Mouse (Mus musculus): ENCODE results near the gene Slc9a3. TPM values are rescaled to one million over a fixed set of nuclear protein-coding genes. Genes with fewer than 3 reads are reported as not detected.

The Slc9a3 gene
- polyA plus RNA-seq, 1 experiment, result 0.20 TPM

GRCm38 (mm10) chr13:74113626-74114191, 7.5 kb upstream of the Slc9a3 start:
- no peaks in the 10 kb centered on the region for H3K36me3 ChIP-seq (ENCODE audit: control insufficient read depth, insufficient read depth, low read length)
- no peak for TF ChIP-seq POLR2A (IDR thresholded peaks at IDR 0.05; ENCODE audit: control insufficient read depth, extremely low read depth, insufficient read depth, low read length, poor library complexity)
- TF ChIP-seq CTCF (IDR thresholded peaks at IDR 0.05; ENCODE audit: borderline replicate concordance, control insufficient read depth, extremely low read depth, insufficient read depth, low read length, poor library complexity), result no peak
- DNase-seq, result no peak
- H3K27ac ChIP-seq (ENCODE audit: control insufficient read depth, insufficient read depth, low read length), result no peak overlapping the region
- H3K4me1 ChIP-seq (replicated peaks; ENCODE audit: control insufficient read depth, insufficient read depth, low read length), result no peaks in the 10 kb centered on the region
- no peaks in the 10 kb centered on the region for H3K27me3 ChIP-seq (ENCODE audit: control insufficient read depth, insufficient read depth, low read length)
- H3K4me3 ChIP-seq (ENCODE audit: control insufficient read depth, insufficient read depth, low read length), result no peak overlapping the region
- 85% methylated on average over 6 of the region's 6 CpGs for WGBS

DNA sequence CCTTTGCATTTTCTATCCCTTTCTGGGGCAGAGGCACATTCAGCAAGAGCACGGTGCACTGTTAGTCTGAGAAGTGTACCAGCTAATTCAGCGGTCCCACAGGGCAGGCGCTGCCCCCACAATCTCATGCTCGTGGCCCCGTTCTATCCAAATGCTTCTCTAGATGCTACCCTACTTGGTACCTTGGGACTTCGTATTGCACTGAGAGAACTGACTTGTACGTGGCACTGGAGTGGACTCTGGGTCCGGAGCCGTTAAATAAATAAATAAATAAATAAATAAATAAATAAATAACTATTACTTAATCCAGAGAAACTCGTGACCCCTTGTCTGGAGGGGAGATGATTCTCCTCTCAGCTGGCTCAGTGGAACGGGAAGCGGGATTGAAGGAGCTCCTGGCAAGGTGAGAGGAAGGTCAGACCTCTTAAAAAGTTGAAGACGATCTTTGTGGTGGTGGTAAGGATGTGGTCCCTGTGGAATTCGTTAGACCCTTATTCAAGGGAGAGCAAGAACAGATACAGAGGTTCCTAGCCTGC, 606 bp downstream of the Slc9a3 start:
- H3K4me3 ChIP-seq (ENCODE audit: control insufficient read depth, insufficient read depth, low read length), result no peak overlapping the region
- 51% methylated on average over 14 of the region's 14 CpGs for WGBS
- H3K27ac ChIP-seq (ENCODE audit: control insufficient read depth, insufficient read depth, low read length), result no peak overlapping the region

GRCm38 (mm10) chr13:74122632-74123031, 1.4 kb downstream of the Slc9a3 start:
- Histone ChIP-seq H3K36me3 (ENCODE audit: control insufficient read depth, insufficient read depth, low read length) (no peaks in the 10 kb centered on the region), H3K4me1 (replicated peaks; ENCODE audit: control insufficient read depth, insufficient read depth, low read length) (no peaks in the 10 kb centered on the region), H3K27me3 (ENCODE audit: control insufficient read depth, insufficient read depth, low read length) (peaks cover 5% of the 10 kb centered on the region; the same call in 1 of the 2 replicates), H3K4me3 (ENCODE audit: control insufficient read depth, insufficient read depth, low read length) (no peak overlapping the region), H3K27ac (ENCODE audit: control insufficient read depth, insufficient read depth, low read length) (no peak overlapping the region)
- DNase-seq, result no peak
- WGBS, result 84% methylated on average over 3 of the region's 3 CpGs
- no peak for TF ChIP-seq POLR2A (IDR thresholded peaks at IDR 0.05; ENCODE audit: control insufficient read depth, extremely low read depth, insufficient read depth, low read length, poor library complexity)
- no peak for TF ChIP-seq CTCF (IDR thresholded peaks at IDR 0.05; ENCODE audit: borderline replicate concordance, control insufficient read depth, extremely low read depth, insufficient read depth, low read length, poor library complexity)

More for the DNA sequence above, 606 bp downstream of the Slc9a3 start:
- Histone ChIP-seq H3K4me1 (replicated peaks; ENCODE audit: control insufficient read depth, insufficient read depth, low read length) (no peaks in the 10 kb centered on the region), H3K36me3 (ENCODE audit: control insufficient read depth, insufficient read depth, low read length) (no peaks in the 10 kb centered on the region), H3K27me3 (ENCODE audit: control insufficient read depth, insufficient read depth, low read length) (peaks cover 5% of the 10 kb centered on the region; the same call in 1 of the 2 replicates)
- no peak for DNase-seq
- TF ChIP-seq CTCF (IDR thresholded peaks at IDR 0.05; ENCODE audit: borderline replicate concordance, control insufficient read depth, extremely low read depth, insufficient read depth, low read length, poor library complexity), result no peak
- TF ChIP-seq POLR2A (IDR thresholded peaks at IDR 0.05; ENCODE audit: control insufficient read depth, extremely low read depth, insufficient read depth, low read length, poor library complexity), result no peak

DNA sequence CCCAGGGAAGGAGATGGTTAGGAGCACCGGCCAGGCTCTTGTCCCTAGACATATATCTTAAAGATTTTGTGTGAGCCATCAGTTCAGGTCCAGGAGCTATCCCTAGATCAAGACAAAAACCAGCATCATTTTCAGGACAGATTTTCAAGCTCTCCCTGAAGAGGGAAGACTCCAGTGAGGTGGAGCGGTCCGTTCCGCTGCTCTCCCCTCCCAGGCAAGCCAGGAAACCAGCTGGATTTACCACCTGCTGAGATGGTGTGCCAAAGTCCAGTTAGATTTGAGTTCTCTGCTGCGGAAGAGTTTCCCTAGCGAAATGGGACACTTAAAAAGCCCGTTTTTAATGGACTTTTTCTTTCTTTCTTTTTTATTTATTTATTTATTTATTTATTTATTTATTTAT, 6.3 kb downstream of the Slc9a3 start:
- Histone ChIP-seq H3K4me1 (replicated peaks; ENCODE audit: control insufficient read depth, insufficient read depth, low read length) (no peaks in the 10 kb centered on the region), H3K36me3 (ENCODE audit: control insufficient read depth, insufficient read depth, low read length) (no peaks in the 10 kb centered on the region), H3K27ac (ENCODE audit: control insufficient read depth, insufficient read depth, low read length) (no peak overlapping the region), H3K27me3 (ENCODE audit: control insufficient read depth, insufficient read depth, low read length) (no peaks in the 10 kb centered on the region), H3K4me3 (ENCODE audit: control insufficient read depth, insufficient read depth, low read length) (no peak overlapping the region)
- TF ChIP-seq POLR2A (IDR thresholded peaks at IDR 0.05; ENCODE audit: control insufficient read depth, extremely low read depth, insufficient read depth, low read length, poor library complexity) (no peak), CTCF (IDR thresholded peaks at IDR 0.05; ENCODE audit: borderline replicate concordance, control insufficient read depth, extremely low read depth, insufficient read depth, low read length, poor library complexity) (no peak)
- 87% methylated on average over 7 of the region's 7 CpGs for WGBS
- no peak for DNase-seq

DNA sequence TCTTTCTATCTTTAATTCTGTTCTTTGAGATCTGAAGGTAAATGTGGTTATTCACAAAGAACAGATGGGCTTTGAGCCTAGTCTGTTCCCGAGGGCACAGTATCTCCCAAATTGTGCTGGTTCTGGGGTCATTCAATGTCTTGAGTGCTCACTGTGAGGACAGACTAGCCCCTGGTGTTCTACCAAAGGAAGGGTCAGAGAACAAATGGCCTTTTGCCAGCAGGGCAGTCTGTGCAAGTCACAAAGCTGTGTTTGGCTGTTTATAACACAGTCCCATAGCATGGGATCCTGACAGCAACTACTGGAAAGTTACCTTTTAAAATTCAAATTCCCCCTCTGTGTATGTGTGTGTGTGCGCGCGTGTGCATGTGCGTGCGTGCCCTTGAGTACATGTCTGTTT, 8.7 kb downstream of the Slc9a3 start:
- H3K4me3 ChIP-seq (ENCODE audit: control insufficient read depth, insufficient read depth, low read length), result no peak overlapping the region
- 94% methylated on average over 6 of the region's 6 CpGs for WGBS
- DNase-seq, result no peak
- H3K4me1 ChIP-seq (replicated peaks; ENCODE audit: control insufficient read depth, insufficient read depth, low read length), result no peaks in the 10 kb centered on the region
- H3K27me3 ChIP-seq (ENCODE audit: control insufficient read depth, insufficient read depth, low read length), result no peaks in the 10 kb centered on the region
- TF ChIP-seq CTCF (IDR thresholded peaks at IDR 0.05; ENCODE audit: borderline replicate concordance, control insufficient read depth, extremely low read depth, insufficient read depth, low read length, poor library complexity) (no peak), POLR2A (IDR thresholded peaks at IDR 0.05; ENCODE audit: control insufficient read depth, extremely low read depth, insufficient read depth, low read length, poor library complexity) (no peak)
- no peaks in the 10 kb centered on the region for H3K36me3 ChIP-seq (ENCODE audit: control insufficient read depth, insufficient read depth, low read length)
- no peak overlapping the region for H3K27ac ChIP-seq (ENCODE audit: control insufficient read depth, insufficient read depth, low read length)

DNA sequence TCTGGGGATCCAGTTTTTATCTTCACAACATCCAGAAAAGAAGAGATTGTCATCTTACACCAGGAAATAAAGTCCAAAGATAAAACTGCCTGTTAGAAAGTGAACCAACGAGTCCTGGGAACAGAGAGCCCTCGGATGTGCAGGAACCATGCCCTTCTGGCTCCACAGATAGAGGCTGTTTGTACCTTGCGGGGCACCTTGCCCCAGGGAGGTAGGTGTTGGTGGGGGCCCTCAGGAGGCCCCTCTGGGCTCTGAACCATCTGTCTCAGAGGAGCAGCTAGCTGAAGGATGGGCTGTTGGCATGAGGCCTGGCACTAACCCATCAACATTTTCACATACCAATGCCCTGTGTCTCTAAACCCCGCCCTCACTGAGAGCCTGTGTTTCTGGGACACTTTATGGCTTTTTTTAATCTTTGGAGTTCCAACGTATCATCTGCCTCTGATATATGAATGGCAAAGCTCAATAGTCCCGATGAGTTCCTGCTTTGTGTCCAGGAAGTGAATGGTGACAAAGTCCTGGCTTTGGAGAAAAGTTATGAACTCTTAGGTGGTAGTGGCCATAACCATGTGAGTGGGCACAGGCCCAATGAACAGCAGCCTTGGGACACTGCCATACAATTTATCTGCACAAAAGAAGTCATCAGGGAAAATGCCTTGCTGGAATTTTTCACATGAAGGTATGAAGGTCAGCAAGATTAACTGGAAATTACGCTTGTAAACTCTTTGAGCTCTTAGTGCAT, 17.8 kb downstream of the Slc9a3 start:
- Histone ChIP-seq H3K27ac (ENCODE audit: control insufficient read depth, insufficient read depth, low read length) (no peak overlapping the region), H3K4me3 (ENCODE audit: control insufficient read depth, insufficient read depth, low read length) (no peak overlapping the region), H3K36me3 (ENCODE audit: control insufficient read depth, insufficient read depth, low read length) (no peaks in the 10 kb centered on the region), H3K4me1 (replicated peaks; ENCODE audit: control insufficient read depth, insufficient read depth, low read length) (no peaks in the 10 kb centered on the region), H3K27me3 (ENCODE audit: control insufficient read depth, insufficient read depth, low read length) (no peaks in the 10 kb centered on the region)
- 89% methylated on average over 7 of the region's 7 CpGs for WGBS
- TF ChIP-seq POLR2A (IDR thresholded peaks at IDR 0.05; ENCODE audit: control insufficient read depth, extremely low read depth, insufficient read depth, low read length, poor library complexity) (no peak), CTCF (IDR thresholded peaks at IDR 0.05; ENCODE audit: borderline replicate concordance, control insufficient read depth, extremely low read depth, insufficient read depth, low read length, poor library complexity) (no peak)
- DNase-seq, result no peak

All from thymus, adult 2 months (tissue).